Mouse (Mus musculus): ENCODE measurements around the gene Spag17. TPM values are rescaled to one million over a fixed set of nuclear protein-coding genes. Genes with fewer than 3 reads are reported as not detected.

Spag17 gene
- total RNA-seq, 2 experiments from 2014 or later: 0.05 to 0.14 TPM

DNA sequence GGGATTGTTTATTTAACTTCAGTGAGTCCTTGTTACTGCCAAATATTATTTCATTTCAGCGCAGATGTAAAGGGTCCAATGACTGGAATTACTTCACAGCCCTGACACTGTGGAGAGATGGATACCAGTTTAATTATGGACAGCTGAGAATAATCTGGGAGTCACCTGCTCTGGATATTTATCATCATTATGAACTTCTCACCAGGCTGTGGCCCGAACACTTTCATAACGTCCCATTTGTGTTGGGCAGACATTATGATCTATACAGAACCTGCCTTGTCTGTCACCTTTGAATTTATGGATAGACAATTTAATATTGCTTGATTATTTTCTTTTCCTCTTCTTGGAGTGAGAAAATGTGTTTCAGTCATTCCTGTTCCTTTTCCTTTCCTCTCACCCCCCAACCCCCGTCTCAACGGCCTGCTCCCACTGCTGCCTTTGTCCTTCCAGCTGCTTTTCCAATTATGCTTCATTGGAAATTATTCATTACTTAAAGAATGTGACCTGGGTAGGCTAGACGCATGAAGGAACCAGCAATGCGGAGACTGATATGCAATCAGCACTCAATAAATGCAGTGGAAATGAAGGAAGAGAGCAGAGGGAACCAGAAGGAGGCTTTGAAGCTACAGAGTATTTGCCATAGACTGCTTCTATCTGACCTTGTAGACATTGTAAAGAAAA lies 74.7 kb downstream of the Spag17 start:
- DNase-seq (ENCODE audit: low spot score in 2 of 2): no peak

- DNase-seq (ENCODE audit: low spot score in 2 of 2): no peak
Observed at GRCm38 (mm10) chr3:99964345-99964744, 79.1 kb downstream of the Spag17 start.

DNA sequence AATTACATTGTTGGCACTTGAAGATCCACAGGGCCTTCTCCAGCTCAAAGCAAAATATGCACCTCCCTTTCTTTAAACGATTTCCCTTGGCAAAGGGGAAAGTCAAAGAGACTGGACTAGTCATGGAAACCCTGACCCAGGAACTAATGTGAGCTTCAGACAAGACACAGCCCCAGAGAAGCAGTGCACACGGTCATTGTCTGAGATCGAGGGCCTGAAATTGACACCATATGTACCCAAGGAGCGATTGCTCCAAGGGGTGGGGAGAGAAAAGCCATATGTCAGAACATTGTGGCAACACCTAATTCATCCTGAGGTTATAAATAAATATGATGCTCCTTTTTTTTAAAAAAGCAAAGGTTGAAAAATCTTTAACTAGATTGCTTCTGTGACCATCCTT lies 80.7 kb downstream of the Spag17 start:
- DNase-seq (ENCODE audit: low spot score in 2 of 2): no peak

DNA sequence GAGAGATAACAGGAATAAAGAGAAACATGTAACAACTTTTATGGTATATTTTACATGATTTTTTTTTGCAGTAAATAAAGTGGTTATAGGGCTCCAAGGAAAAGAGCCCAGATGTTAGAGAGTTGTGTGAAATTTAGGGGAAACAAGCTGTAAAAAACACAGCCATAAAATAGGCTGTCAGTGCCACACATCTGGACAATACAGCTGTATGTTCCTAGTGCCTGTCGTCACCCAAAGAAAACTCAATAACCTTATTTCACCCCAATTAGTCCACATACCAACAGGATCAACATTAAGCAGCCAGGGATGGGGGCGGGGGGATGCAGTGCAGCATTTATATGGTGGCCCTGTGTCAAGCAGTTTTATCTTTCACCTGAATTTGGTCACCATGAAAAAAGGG lies 81.1 kb downstream of the Spag17 start:
- no peak for DNase-seq (ENCODE audit: low spot score in 2 of 2)

DNA sequence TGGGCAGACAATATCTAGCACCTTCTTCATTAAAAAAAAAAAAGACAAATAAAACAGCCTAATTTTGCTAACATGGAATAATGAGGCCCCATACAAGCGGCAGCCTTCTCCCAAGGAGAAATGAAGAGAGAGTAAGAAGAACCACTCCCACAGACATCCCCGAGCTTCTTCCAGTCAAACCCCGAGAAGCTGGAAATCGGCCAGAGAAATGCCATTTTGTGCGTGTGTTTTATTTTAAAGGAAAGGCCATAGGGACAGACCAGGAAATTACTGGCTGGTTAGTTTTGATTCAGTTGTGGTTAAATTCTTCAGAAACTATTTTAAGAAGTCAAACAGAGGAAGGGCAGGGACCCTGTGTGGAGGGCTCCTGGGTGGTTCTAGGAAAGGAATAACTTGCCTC lies 85.6 kb downstream of the Spag17 start:
- DNase-seq (ENCODE audit: low spot score in 2 of 2): no peak

DNA sequence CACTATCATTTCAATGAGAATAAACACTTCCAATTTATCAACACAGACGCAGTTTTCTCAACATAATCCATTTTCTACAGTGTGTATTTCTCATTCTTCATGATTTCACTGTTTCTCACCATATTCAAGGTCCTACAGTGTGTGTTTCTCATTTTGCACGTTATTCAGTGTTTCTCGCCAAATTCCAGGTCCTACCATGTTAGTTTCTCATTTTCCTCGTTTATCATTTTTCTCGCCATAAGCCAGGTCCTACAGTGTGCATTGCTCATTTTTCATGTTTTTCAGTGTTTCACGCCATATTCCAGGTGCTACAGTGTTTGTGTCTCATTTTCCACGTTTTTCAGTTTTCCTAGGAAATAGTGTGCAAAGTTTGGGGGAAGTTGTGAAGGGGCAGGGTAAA lies 95.8 kb downstream of the Spag17 start:
- no peak for DNase-seq (ENCODE audit: low spot score in 2 of 2)

DNA sequence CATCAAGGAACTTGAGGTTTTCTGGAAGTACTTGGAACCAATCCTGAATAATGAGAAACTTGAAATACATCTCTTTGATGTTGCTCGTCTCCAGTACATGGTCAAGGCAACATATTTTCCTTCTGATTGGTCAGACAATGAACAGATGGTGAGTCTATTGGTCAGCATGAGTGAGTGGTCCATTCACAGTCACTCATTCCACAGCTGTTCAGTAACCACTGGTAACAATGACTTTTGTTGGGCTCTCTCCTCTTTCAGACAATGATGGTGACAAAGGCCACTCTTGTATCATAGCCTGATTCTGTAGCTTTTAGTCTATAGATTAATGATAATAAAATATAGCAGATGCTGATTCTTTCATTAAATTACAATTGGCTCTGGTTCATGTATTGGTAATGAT lies 119.5 kb downstream of the Spag17 start:
- no peak for DNase-seq (ENCODE audit: low spot score in 2 of 2)

GRCm38 (mm10) chr3:100009807-100010206 lies 124.6 kb downstream of the Spag17 start:
- no peak for DNase-seq (ENCODE audit: low spot score in 2 of 2)

DNA sequence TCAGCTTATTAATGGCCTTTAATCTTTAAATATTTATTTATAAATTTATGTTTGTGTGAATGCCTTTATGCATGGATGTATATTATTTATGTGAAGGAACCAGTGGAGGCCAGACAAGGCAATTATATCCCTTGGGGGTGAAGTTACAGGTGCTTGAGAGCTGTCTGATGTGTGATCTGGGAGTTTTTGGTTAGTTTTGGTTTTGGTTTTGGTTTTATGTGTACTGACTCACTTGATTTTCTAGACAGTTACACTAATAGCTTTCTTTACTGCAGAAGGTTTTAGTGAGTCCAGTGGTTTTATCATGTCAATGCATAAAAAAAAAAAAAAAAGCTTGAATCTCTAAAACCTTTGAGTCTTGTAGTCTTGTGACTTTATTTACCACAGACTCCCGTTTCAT lies 128.9 kb downstream of the Spag17 start:
- DNase-seq (ENCODE audit: low spot score in 2 of 2): no peak

GRCm38 (mm10) chr3:100031291-100031690 lies 146.1 kb downstream of the Spag17 start:
- DNase-seq (ENCODE audit: low spot score in 2 of 2): no peak

DNA sequence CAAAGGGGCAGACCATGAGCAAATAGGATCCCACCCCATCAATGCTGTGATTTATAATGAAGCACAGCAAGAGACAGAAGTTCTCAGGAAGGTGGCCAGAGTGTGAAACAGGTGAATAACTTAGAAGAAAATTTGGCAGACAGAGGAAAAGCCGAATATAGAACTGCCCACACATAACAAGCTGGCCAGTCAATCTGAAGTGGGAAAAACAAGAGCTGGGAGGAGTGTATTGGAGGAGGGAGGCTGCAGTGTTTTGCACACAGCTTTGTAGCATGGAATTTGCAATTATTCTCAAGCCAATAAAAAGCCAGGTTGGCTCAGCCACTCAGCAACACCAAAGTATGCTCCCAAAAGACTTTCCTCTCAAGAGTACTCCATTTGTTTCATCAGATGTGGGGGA lies 147.8 kb downstream of the Spag17 start:
- DNase-seq (ENCODE audit: low spot score in 2 of 2): peak in 1 of 2 experiments; percentile 14

DNA sequence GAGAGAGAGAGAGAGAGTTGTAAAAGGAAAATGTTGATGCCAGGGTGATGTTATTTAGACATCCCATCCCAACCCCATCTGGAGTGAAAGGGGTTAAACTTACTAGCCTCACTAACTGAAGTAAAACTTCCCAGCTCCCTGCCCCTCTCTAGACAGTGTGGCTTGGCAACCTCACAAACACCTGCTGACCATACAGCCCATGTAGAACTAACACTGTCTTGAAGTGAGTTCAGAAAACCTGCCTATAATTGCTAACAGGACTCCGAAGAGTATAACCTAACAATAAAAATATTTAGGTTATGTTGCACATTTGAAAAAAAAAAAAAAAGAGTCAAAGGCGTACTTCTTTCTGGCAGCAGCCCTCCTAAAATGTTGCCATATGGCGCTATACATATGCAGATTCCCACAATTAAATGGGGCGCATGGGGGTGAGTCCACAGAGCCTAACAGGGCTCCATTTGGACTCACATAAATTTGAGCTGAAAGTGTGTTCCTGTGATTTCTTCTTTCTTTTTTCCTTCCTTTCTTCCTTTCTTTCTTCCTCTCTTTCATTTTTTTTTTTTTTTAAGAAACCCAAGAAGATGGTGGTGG lies 149.3 kb downstream of the Spag17 start:
- peak in 1 of 2 experiments; percentile 27 for DNase-seq (ENCODE audit: low spot score in 2 of 2)

GRCm38 (mm10) chr3:100035097-100035496 lies 149.9 kb downstream of the Spag17 start:
- DNase-seq (ENCODE audit: low spot score in 2 of 2): no peak

GRCm38 (mm10) chr3:100036846-100037245 lies 151.6 kb downstream of the Spag17 start:
- DNase-seq (ENCODE audit: low spot score in 2 of 2): no peak

DNA sequence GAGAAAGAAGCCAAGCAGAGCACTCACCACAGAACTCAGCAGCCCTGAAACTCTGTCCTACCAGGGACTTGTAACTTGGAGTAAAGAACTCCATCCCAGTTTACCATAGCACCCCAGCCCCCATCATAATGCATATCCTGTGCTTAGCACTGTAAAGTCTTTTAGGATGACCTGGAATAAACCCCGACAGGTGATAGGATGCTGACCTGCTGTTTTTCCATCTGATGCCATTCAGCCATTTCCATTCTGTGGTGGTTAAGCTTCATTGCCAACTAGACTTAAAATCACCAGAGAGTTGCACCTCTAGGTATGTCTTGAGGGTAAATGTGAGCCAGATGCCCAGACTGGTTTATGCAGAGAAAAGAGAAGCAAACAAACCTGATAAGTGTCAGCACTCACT lies 189.2 kb downstream of the Spag17 start:
- DNase-seq (ENCODE audit: low spot score in 2 of 2): no peak

DNA sequence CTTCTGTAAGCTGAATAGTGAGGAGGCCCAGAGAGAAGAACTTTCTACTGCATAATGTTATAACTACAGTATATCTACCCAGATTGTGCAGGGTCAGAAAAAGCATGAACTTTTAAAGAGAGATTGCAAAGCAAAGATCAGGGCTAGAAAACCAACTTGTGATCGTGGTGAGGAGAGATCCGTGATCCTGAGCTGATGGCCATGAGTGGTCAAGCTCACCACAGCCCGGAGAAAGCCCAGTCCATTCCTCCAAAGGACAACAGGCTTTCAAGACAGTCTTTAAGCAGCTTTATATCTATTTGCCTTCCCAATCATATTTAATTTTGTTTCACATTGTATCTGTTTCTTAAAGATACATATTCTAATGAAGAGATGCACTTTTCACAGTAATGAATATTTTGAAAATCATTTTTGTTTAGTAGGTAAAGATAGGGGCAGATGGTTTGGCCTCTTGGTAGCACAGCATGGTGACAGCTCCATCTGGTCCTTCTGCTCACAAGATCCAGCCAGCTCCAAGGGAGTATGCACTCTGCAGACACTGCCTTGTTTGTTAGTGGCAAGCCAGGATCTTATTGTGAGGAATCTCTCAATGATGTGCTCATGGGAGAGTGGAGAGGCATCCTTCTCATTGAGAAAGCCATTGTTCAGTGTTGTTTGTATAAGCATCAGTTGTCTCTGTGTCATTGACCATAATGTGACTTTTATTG lies 217.3 kb downstream of the Spag17 start:
- DNase-seq (ENCODE audit: low spot score in 2 of 2): no peak

DNA sequence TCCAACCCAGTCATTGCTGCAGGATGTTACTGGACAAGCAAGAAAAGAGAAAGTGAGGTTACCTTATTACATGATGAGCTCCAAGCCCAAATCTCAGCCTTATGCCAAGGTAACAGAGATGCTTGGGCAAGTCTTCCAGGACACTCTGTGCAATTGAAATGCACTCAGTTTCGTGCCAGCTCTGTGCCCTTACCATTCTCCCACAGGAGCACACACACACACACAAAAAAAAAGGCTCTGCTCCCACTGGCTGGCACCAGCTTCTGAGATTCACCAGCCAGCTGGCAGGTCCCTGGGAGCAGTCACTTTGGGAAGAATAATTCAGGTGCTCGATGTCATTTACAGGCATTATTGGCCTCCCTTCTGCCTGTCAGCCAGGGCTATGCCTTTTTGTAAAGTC lies 221.5 kb downstream of the Spag17 start:
- DNase-seq (ENCODE audit: low spot score in 2 of 2): no peak

GRCm38 (mm10) chr3:100118681-100119080 lies 233.5 kb downstream of the Spag17 start:
- DNase-seq (ENCODE audit: low spot score in 2 of 2): no peak

DNA sequence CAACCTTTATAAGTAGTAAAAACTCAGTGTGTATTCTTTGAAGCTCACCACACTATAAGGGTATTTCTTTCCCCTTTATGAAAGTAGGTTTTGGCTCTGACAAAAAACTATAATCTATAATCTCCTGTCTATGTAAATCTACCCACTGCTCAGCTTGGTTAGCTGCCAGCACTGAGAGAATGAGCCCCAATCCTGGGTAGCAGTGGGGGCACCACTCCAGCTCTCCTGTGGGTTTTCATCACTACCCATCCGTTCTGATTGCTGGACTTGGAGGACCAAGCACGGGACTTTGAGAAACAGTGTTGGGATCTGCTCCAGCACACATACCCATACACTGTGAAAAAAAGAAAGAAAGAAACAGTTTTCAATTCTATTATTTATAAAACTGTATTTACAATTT lies 236.8 kb downstream of the Spag17 start:
- DNase-seq (ENCODE audit: low spot score in 2 of 2): no peak

DNA sequence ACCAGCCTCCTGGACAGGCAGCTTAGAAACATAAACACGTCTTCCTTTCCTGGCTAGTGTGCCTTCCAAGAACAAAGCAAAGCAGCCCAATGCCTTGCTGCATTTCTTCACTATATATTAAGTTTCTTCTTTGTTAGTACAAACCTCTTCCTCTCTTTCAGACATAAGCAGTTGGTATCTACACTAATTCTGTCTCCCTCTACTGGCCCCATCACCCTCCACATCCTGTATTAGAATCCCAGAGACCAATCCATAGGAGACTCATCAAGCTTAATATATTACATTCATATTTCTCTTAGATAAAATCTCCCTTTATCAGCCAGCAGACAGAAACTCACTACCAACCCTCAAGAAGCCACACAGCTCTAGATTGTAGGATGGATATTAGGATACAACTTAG lies 237.2 kb downstream of the Spag17 start:
- no peak for DNase-seq (ENCODE audit: low spot score in 2 of 2)

DNA sequence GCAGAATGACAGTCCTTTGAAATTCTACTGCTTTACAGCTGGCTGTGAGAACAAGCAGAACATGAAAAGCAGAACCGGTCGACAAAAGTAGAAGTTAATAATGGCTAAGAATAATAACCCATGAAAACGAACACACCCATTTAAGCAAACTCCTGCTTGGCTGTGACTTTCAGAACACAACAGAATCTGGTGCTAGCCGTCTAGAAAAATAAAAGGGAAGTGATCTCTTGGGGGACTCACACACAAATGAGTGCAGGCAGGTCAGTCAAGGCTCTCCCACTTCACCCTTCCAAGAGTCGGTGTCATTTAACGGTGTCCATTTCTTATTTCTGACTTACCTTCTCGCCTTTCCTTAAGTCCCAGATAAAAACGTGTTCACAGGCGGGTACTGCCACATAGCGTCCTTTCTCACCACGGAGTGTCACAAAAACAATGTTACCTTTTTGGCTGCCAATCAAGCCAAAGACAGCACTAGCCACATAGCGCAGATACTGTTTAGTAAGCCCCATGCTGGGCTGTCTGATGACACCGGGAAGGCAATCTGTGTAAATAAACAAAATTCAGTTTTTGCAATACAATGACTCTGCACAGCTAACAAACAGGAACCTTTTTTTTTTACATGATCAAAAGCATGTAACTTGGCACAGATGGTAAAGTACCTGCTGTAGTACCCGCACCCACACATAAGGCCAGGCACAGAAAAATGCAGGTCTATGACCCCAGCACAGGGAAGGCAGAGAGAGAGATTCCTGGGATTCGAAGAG lies 275.7 kb downstream of the Spag17 start:
- no peak for DNase-seq (ENCODE audit: low spot score in 2 of 2)
